Mouse (Mus musculus): ENCODE data around the gene Lgals4.

Gene Lgals4

DNA sequence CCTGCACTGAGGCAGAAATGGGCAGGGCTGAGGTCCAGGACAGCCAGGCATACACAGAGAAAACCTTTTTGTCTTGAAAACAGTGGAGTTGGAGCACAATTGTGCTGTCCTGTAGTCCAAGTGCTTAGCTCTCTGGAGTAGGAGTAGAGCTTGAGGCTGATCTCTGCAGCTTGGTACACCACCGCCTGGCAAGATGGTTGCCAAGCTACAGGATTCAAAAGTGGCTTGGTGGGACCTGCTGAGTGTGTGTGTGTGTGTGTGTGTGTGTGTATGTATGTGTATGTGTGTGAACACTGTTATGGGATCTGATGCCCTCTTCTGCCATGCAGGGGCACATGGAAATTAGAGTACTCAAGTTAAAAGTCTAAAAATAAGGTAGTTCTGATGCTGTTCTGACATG, 11.1 kb upstream of the Lgals4 start:
- DNase-seq (ENCODE audit: low spot score in 2 of 2), result no peak

DNA sequence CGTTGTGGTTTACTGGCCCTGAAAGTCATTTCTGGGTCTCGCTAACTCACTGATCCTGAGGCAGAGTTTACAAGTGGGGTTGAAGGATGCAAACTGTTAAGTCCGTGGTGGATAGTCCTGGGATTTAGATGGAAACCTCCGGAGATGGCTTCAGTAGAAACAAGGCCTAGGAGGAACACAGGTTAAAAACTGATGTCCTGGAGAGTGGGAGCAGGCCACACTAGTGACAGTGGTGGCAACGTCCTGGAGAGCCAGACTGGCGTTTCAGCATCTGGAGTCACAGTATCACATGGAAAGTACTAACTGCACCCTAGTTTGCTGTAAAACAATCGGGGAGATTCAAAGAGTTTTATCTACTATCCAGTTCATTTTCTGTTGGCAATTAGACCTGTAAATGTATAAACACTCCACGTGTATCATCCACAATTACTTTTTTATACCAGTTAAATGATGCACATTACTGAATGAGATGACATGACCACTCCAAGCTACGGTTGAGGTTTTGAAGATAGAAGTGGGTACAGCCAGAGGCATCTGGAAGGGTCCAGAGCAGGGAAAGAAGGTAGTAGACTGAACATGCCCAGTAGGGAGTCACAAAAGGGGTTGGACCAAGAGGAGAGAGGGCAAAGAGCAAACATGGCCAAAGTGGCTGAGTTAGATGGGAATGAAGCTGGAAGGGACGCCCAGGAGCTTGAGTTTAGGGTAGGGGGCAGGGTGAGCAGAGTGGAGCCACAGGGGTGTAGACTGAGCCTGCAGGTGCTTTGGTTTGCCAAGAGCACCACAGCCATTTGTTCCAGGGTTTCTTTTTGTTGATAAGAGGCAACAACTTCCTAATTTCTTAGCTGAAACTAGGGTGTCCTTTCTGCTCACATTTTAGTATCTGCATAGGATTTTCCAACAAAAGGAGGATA, 10.4 kb upstream of the Lgals4 start:
- no peak for DNase-seq (ENCODE audit: low spot score in 2 of 2)

DNA sequence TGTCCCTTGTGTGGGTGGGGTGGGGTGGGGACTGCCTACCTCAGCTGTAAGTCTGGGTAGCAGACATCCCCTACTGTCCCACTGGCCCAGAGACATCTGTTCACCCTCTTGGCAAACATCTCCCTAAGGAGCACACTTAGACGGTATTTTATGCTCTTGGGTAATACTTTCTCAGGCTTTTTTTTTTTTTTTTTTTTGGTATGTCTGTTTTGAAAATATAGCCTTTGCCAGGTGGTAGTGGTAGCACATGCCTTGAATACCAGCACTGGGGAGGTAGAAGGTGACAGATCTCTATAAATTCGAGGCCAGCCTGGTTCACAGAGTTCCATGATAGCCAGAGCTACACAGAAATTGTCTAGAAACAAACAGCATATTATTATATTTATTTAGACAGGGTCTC, 9.7 kb upstream of the Lgals4 start:
- no peak for DNase-seq (ENCODE audit: low spot score in 2 of 2)

DNA sequence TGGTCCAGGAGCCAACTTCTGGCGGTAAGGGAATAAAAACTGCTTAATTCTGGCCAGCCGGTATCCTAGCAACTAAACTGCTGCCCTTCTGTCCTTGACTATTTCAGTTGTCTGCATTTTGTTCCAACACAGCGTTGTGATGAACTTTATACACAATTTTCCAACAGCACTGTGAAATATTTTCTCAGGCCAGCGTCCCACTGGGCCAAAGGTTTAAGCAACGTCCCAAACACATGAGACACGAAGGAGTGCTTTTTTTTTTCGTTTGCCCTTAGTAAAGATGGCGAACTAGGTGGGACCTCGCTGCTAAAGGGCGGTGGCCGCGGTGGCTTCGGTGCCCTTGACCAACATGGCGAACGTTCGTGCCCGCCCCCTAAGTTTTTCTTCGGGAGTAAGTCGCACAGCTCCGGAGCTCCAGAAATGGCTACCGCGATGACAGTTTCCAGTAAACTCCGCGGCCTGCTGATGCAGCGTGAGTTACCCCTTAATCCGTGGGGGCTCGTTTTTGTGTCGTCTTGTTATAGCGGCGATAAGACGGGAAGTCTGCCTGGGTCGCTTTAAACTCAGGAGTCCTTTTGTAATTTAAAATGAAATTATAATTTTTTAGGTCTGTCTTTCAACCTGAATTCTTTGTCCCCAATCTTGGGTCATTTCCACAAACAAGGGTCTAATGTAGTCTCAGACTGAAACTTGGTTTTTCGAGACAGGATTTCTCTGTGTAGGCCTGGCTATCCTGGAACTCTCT, 8.5 kb upstream of the Lgals4 start, which contains the start of gene Ech1:
Gene Ech1, plus strand, starts transcription at position 277 of the 745 bp plus-strand sequence.
- peak; percentile 85 to 89 for DNase-seq (ENCODE audit: low spot score in 2 of 2)

DNA sequence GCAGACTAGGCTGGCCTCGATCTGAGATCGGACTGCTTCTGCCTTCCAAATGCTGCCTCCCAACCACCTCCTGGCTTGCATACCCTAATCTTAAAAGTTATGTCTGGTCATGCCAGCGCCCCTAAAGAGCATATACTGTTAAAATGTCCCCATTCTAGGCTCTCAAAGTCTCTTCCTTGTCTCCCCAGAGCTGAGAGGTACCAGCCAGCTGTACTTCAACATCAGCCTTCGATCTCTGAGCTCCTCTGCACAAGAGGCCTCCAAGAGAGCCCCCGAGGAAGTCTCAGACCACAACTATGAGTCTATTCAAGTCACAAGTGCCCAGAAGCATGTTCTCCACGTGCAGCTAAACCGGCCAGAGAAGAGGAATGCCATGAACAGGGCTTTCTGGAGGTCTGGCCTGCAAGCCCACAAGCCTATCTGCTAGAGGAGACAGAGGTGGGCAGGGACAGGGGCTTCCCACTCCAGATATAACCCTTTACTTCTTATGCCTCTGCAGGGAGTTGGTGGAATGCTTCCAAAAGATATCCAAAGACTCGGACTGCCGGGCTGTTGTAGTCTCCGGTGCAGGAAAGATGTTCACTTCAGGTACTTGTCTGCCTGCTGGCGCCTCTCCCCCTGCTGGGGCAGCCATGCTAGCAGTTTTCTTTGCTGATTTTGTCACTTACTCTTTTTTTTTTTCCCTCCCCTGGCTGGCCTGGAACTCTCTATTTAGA, 7.8 kb upstream of the Lgals4 start:
- DNase-seq (ENCODE audit: low spot score in 2 of 2), result no peak

DNA sequence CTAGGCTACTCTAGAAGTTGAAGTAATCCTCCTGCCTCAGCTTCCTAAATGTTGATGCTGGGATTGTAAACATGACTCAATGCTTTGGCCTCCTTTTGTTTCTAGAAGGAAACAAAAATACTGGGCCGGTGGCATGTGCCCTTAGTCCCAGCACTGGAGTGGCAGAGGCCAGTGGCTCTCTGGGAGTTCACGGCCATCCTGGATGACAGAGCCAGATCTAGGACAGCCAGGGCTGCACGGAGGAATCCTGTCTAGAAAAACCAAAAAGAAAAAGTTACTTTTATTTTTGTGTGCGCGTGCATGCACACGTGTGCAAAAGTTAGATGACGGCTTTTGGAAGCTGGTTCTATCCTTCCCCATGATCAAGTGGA, 7.3 kb upstream of the Lgals4 start:
- DNase-seq (ENCODE audit: low spot score in 2 of 2), result no peak

DNA sequence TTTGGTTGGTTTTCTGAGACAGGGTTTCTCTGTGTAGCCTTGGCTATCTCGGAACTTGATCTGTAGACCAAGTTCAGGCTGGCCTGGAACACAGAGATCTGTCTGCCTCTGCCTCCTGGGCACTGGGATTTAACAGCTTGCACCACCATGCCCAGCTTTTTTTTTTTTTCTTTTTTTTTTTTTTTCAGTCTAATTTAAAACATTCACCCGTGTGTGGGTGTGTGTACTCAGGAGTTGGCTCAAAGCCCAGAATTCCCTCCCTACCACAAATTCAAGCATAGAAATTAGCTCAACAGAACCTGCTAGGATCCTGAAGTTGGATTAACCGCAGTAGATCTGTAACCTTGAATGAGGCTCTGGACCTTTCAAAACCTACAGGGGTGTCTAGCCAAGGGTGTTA, 6.3 kb upstream of the Lgals4 start:
- peak; percentile 49 to 79 for DNase-seq (ENCODE audit: low spot score in 2 of 2)

DNA sequence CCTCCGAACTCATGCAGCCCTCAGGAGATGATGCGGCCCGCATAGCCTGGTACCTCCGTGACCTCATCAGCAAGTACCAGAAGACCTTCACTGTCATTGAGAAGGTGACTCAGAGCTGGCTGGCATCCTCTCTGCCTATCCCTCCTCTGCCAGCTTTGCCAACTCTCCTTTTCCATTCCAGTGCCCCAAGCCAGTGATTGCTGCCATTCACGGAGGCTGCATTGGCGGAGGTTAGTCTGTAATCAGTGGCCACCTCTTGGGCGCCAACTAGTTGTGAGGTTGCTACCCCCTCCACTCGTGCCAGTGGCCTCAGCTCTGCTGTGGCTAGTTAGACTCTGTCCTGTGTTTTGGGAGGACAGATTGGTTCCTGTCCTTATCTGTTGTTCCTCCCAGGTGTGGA, 3.8 kb upstream of the Lgals4 start:
- no peak for DNase-seq (ENCODE audit: low spot score in 2 of 2)

DNA sequence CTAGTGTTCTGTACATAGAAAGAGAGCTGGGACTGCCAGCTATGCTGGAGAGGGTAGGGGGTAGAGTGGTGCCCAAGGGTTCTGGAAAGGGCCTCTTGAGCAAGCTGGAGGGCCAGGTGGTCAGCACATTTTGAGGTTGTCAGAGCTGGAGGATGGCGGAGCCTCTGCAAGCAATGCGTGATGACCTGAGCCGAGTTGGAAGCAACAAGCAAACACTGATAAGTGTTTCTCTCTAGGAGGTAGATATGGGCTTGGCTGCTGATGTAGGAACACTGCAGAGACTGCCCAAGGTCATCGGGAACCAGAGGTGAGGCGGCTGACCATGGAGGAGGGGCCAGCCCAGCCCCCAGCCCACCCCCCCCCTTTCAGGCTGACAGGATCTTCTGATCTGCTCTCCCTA, 2.7 kb upstream of the Lgals4 start:
- no peak for DNase-seq (ENCODE audit: low spot score in 2 of 2)

DNA sequence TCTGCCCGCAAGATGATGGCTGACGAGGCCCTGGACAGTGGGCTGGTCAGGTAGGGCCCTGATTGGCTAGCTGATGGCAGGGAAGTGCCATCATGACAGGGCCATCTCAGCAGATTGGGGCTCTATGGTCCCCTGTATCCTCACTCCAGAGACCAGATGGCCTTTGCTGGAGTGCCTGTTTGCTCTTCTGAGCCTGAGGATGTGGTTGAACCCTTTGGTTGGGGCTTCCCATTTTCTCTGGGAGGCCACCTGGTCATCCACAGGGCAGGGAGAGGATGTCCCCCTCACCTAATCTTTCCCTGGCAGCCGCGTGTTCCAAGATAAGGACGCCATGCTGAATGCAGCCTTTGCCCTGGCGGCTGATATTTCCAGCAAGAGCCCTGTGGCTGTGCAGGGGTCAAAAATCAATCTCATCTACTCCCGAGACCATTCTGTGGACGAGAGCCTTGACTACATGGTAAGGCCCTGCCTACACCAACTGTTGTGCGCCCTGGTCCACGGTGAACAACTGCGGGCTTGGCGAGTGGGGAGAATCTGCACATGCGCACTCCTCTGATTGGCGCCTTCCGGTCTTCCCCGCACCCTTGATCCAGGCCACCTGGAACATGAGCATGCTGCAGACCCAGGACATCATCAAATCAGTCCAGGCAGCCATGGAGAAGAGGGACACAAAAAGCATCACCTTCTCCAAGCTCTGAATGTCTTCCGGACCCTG, 2.1 kb upstream of the Lgals4 start:
- DNase-seq (ENCODE audit: low spot score in 2 of 2), result no peak

DNA sequence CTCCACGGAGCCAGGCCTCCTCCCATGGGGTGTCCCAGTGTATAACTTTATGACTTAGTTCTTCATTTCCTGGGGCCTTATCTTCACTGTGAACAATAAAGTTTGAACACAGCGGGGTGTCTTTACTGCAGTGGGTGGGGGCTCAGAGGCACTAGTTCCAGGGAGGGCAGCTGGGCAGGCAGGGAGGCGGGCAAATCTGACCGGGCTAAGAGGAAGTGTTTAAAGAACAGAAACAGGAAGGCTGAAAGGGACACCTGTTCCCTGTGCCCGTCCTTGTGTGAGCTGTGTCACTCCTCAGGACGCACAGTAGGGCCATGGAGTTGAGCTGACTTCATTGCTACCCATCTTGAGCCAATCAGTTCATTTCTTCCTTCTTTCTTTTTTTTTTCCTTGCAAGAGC, 1.5 kb upstream of the Lgals4 start:
- no peak for DNase-seq (ENCODE audit: low spot score in 2 of 2)

DNA sequence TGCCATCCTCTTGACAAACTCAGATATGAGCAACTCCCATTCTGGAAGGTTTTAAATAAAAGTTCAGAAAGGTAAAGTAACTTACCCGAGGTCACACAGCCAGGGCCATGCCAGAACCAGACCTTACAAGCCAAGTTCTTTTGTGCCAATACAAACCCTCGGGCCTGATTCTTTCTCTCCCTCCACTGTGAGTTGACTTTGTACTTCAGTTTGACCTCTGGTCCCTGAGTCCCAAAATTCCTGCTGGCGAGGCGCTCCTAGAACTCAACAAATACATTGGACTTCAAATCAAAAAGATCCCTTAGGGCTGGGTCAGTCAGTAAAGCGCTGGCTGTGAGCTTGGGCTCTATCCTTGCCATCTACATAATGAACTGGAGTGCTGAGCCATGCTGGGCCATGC, 3.3 kb downstream of the Lgals4 start:
- DNase-seq (ENCODE audit: low spot score in 2 of 2), result no peak

DNA sequence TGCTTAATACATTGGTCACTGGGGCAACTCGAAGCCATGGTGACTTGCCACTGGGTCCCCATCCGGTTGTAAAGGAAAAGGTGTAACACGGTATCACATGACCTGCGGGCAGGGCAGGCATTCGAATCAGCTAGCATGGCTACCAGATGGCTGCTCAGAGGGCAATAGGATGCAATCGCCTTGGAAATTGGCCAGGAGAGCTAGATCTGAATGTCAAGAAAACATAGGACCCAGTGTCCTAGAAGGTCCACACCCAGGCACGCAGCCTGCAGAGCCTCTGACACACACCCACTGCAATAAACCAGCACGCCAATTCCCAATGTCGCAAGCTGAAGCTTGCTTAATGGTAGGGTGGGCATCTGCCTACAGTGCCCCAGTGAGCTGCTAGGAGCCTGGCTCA, 4.7 kb downstream of the Lgals4 start:
- no peak for DNase-seq (ENCODE audit: low spot score in 2 of 2)

DNA sequence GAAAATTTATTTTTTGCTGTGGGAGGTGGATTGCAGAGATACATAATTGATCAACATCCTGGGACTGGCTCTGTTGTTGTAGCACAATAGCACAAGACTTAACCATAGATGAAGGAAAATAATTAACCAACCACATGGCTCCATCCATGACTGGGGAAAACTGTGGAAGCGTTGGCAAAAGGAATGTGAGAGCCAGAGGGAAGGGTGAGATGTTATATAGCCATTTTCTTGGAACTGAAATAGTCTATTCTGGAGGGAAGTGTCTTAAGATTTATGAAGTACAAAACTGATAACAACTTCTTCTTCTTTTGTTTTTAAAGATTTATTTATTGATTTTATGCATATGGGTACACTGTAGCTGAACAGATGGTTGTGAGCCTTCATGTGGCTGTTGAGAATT, 13.6 kb downstream of the Lgals4 start:
- DNase-seq (ENCODE audit: low spot score in 2 of 2), result no peak

DNA sequence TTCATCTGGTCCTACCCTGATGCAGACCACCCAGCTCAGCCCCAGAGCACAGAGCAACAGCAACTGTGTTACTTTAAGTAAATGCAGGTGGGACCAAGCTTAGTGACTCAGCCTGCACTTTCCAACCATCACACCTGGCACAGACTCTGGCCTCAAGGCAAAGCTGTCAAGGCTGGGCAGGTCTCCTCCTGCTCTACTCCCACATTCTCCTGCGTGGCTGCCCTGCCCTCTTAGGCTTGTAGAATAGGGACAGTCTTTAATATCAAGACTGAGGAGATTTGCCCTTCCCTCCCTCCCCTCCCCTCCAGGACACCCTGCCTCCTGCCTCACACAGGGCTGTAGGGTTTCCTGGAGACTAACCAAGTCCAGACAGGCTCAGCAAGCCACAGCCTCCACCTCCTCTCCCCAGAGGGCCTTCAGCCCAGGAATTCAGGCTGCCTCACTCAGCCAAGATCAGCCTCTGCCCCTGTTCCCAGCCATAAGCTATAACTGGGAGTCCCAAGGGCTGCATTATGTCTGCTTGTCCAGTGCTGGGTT, 16.1 kb downstream of the Lgals4 start:
- DNase-seq (ENCODE audit: low spot score in 2 of 2), result no peak

DNA sequence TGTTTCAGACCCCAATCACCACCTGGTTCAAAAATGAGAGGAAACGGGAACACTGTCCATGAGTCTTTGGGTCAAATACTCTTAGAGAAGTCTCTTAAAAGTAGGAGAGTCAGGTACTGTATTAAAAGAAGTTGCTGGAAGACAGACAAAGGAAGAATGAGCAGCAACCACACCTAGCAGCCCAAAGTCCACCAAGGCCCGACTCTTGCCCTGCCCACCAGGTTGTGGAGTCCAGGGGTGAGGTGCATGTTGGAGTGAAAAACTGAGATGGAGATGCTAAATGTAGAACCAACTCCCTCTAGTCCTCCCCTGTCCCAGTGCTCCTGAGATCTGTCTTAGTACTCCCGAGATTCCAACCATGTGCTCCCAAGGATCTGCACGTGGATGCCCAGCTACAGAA, 17.0 kb downstream of the Lgals4 start:
- no peak for DNase-seq (ENCODE audit: low spot score in 2 of 2)

DNA sequence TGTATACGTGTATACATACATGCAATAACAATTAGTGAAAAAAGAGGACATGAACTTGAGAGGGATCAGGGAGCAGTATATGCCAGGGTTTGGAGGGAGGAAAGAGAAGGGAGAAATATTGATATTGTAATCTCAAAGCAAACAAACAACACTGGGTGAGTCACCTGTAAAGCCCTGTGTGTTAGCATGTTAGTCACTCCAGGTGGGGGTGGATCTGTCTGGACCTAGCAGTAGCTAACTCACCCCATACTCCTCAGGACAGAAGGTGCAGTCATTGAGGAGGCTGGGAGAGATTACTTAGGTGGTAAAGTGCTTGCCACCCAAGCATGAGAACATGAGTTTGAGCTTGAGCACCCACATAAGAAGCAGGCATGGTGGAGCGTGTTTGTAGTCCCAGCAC, 26.3 kb downstream of the Lgals4 start:
- no peak for DNase-seq (ENCODE audit: low spot score in 2 of 2)

DNA sequence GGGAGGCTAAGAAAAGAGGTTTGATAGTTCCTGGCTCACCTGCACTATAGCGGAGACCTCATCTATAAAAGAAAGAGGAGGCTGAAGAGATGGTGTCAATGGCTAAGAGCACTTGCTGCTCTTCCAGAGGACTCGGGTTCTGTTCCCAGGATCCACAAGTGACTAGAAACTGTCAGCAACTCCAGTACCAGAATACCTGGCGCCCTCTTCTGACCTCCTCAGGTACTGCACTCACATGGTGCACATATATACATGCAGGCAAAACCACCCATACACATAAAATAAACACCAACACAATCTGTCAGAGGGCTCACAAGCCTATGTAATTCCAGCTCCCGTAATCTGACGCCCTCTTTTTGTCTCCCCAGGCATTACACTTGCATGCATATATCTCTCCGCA, 27.2 kb downstream of the Lgals4 start:
- no peak for DNase-seq (ENCODE audit: low spot score in 2 of 2)

DNA sequence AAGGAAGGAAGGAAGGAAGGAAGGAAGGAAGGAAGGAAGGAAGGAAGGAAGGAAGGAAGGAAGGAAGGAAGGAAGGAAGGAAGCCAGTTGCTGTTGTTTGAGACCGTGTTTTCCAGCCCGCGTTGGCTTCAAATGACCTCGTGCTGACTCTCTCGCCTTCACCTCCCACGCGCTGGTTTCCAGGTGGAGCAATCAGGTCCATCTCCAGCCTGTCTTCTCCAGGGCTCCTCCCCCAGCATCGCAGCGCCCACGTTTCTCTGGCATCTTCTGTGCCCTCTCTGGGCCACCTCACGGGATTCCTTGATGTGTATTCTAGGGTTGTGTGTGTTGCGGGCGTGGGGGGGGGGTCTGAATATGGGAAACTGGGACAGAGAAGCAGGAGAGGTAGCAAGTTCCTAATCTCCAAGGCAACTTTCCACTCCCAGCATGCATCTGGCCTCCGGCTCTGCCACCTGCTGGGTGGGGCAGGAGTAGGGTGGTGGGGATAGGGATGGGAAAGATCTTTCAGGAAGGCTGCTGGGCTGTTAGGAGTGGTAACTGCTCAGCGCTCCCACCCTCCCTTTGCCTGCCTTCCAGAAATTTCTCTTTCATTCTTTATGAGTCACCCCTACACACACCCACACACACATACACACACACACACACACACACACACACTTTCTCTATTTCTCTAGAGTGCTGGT, 29.3 kb downstream of the Lgals4 start:
- DNase-seq (ENCODE audit: low spot score in 2 of 2), result peak; percentile 35 to 62

DNA sequence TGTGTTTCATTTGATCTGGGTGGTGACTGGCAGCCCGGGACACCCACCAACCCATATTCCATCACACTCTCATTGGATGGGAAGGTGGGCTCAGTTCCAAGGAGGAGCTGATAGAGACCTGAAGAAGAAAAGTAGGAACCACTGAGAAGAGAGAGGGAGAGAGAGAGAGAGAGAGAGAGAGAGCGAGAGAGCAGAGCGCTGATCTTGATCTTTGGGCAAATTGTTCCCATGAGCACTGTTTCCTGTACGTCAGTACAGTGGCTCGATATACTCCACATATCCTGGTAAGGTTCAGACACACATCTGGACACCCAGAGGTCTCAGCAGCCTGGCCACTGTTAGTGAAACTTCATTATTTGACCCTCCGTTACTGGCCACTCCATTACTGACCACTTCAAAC, 29.9 kb downstream of the Lgals4 start, which contains the start of gene Lgals7:
Gene Lgals7, plus strand, starts transcription at position 314 of the 400 bp plus-strand sequence.
- DNase-seq (ENCODE audit: low spot score in 2 of 2), result no peak

DNA sequence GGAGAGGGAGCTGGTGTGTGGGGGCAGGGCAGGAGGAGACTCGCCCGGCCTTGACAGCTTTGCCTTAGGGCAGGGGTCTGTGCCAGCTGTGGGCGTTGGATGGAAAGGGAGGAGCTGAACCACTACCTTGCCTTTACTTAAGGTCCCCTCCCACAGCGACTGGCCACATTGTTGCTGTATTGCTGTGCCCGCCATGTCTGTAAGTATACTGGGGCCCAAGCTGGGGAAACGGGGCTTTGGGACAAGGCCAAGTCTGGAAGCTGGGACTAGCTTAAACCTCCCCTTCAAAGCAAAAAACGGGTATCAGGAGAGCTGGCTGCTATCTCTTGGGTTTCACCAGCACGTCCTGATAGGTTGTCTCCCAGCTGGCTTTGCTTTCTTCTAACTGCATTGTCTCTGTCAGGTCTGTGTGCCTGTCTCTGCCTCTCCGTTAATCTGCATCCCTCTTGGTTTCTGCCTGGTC, 30.7 kb downstream of the Lgals4 start:
- DNase-seq (ENCODE audit: low spot score in 2 of 2), result peak in 1 of 2 experiments; percentile 18

All from frontal cortex, postnatal 36 days (tissue).